Mouse (Mus musculus): Measurements from ENCODE around the gene Gdf3. TPM values are rescaled to one million over a fixed set of nuclear protein-coding genes. Genes with fewer than 3 reads are reported as not detected.

Gdf3 gene
- total RNA-seq, 2 experiments from 2014 or later: not detected

- no peak for DNase-seq (ENCODE audit: low spot score in 2 of 2)
Measured at GRCm38 (mm10) chr6:122569113-122569512, 40.8 kb downstream of the Gdf3 start.

GRCm38 (mm10) chr6:122565070-122565784, 44.7 kb downstream of the Gdf3 start:
- DNase-seq (ENCODE audit: low spot score in 2 of 2): no peak

- DNase-seq (ENCODE audit: low spot score in 2 of 2): peak; percentile 75 to 78
Measured at GRCm38 (mm10) chr6:122562463-122562862, 47.4 kb downstream of the Gdf3 start.

- DNase-seq (ENCODE audit: low spot score in 2 of 2): no peak
Measured at GRCm38 (mm10) chr6:122561005-122561404, 48.9 kb downstream of the Gdf3 start.

- DNase-seq (ENCODE audit: low spot score in 2 of 2): peak; percentile 70 to 75
Measured at GRCm38 (mm10) chr6:122560427-122560826, 49.5 kb downstream of the Gdf3 start.

GRCm38 (mm10) chr6:122556959-122557561, 52.8 kb downstream of the Gdf3 start:
- peak; percentile 79 to 85 for DNase-seq (ENCODE audit: low spot score in 2 of 2)

Other genes with a start within 250 kb of the Gdf3 start
- gene Rimklb, start 111.3 kb downstream of the Gdf3 start, total RNA-seq (2021): 100 to 1,000 TPM; 246 to 252 TPM
- gene Mfap5, start 104.2 kb downstream of the Gdf3 start, total RNA-seq (2021): 1 to 10 TPM in 1 of 2 experiments, under 1 TPM in 1; 0.73 to 1.2 TPM
- not detected for gene Aicda, start 56.3 kb downstream of the Gdf3 start, total RNA-seq (2021)
- gene Apobec1, start 7.6 kb downstream of the Gdf3 start, total RNA-seq (2021): 1 to 10 TPM; 2.0 to 2.4 TPM
- not detected for gene Dppa3, start 16.3 kb upstream of the Gdf3 start, total RNA-seq (2021)
- not detected for gene Nanog, start 97.4 kb upstream of the Gdf3 start, total RNA-seq (2021)
- 100 to 1,000 TPM in 1 of 2 experiments, 10 to 100 TPM in 1; 99.1 to 117 TPM for gene Slc2a3, start 191.6 kb upstream of the Gdf3 start, total RNA-seq (2021)
- gene Foxj2, start 209.8 kb upstream of the Gdf3 start, total RNA-seq (2021): 10 to 100 TPM; 24.3 to 27.8 TPM
- gene C3ar1, start 246.1 kb upstream of the Gdf3 start, total RNA-seq (2021): under 1 TPM; 0.87 TPM